Mouse (Mus musculus): ENCODE data around the gene Prlh.

Prlh gene

DNA sequence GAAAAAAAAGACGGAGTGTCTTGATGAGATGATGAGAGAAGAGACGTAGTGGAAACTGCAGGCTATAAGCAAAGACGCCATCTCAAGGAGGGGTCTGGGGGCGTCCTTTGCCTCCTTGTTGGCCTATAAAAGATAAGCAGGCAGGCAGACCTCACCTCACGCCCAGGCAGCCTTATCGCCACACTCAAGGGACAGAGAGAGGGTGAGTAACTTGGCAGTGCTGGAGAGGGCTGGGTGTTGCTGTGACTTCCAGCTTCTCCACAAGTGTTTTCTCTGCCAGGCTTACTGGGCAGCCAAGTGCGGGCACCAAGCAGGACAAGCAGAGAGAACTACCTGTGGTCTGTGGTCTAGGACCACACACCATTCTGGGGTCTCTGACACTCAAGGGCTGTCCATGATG, 1.2 kb upstream of the Prlh start:
- in situ Hi-C loops (cut with MboI; ENCODE audit: low sequenced_read_pairs) = loop anchor here (10.0 kb wide), 2 partner anchors 47 to 297 kb away; no protein-coding TSS in a partner anchor

DNA sequence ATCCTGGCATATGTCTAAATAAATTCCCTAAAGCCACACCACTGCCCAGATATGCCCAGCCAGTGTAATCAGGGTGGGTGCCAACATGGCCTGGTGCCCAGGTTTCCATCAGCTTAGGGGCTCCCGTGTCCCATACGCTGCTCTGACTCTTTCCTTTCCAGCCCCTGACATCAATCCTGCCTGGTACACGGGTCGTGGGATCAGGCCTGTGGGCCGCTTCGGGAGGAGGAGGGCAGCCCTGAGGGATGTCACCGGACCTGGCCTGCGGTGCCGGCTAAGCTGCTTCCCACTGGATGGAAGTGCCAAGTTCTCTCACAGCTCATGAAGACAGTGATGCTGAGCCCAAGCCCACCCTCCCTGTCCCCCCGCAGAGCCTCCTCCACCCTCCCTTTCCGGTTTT, 780 bp downstream of the Prlh start:
- in situ Hi-C loops (cut with MboI; ENCODE audit: low sequenced_read_pairs) = loop anchor here (10.0 kb wide), 2 partner anchors 49 to 299 kb away; no protein-coding TSS in a partner anchor

DNA sequence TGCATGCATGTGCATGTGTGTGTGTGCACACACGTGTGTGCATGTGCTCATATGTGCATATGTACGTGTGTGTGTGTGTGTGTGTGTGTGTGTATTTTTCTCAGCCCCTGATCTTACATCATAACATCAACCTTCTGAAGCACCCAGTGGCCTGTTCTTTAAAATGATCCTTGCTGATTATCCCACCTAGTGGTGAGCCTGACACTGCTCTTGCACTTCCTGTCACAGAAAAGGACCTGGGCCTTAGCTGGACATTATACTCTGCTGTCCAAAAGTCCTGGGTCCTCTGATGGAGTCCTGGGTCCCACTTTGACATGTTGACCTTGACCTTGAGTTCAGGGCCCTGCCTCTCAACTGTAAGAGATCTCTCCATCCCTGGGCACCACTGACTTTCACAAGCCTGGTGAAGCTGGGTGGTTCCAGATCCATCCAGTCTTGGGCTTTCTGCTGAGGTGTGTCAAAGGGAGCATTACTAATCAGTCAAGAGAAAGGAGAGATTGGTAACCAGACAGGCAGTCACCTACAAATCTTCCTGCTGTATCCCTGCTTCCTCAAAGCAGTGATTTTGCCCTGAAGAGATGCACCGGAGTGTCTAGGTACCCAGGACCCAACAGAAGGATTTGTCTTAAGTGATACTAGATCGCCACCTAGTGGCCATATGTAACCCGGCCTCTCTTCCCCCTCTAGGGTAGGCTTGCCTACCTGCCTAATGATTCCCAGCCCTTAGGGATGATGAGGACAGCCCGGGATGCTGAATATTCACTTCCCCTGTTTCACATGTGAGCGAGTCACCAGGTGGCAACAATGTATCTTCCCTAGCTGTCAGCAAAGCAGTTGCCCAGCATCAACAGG, 3.6 kb downstream of the Prlh start:
- in situ Hi-C loops (cut with MboI; ENCODE audit: low sequenced_read_pairs) = loop anchor here (10.0 kb wide), 2 partner anchors 52 to 302 kb away; no protein-coding TSS in a partner anchor

DNA sequence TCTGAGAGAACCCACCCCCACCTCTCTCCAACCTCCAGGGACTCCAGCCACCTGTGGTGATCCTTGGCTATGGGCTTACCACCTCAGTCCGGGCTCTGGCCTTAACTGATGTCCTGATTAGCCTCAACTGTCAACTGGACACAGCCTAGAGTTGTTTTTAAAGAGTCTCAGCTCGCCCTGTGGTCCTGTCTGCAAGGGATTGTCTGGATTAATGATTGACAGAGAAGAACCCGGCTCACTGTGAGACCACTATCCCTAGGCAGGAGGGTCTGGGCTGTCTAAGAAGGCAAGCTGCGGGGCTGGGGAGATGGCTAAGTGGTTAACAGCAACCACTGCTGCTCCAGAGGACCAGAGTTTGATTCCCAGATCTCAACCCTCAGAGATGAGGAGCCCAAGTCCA, 9.6 kb downstream of the Prlh start:
- in situ Hi-C loops (cut with MboI; ENCODE audit: low sequenced_read_pairs) = no loop called here

DNA sequence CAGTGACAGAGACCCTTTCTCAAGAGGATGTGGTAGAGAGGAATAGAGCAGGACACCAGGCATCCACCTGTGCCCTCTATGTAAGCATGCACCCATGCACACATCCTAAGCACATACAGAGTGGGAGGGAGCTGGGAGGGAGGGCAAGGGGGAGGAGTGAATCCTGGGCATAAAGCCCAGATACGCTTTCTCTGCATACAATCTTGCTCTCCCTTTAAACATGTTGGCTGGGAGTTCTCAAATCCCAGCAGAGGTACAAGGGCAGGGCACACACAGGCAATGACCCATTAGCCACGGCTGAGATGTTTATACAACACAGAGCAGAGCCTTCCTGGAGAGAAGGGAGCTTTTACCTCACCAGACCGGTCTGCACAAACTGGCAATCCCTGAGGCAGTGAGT, 10.1 kb downstream of the Prlh start:
- in situ Hi-C loops (cut with MboI; ENCODE audit: low sequenced_read_pairs) = no loop called here

DNA sequence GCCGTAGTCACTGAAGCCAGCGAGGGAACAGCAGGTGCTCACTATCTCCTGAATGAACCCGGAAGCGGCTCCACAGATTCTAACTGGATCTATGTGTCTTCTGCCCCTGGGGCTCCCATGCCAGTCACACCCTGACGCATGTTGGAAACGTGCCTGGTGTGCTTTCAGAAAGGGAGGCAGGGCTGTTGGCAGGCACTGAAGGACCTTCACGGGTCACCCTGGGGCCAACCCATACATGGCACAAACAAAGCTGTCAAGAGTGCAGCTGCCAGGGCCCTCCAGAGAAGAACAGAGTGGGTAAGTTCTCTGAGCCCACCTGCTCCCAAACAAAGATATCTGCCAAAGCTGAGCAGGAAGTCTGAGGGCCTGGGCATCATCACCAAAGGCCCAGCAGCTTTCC, 14.7 kb downstream of the Prlh start:
- in situ Hi-C loops (cut with MboI; ENCODE audit: low sequenced_read_pairs) = no loop called here

DNA sequence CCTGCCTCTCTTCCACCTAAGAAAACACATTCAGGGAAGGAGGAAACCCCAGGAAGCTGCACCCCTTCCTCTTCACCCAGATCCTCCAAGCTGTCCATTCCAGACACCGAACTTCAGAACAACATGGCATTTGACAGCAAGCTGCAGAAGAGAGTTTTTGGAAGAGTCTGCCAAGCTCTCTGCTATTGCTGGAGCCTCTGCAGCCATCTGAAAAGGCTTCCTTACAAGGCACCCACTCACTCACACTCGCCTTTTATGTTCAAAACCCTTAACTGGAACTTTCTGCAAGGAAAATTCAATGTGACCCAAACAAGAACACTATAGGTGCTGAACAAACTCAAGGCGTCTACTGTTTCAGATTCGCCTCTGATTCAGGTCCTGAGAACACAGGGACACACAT, 15.7 kb downstream of the Prlh start:
- in situ Hi-C loops (cut with MboI; ENCODE audit: low sequenced_read_pairs) = no loop called here

DNA sequence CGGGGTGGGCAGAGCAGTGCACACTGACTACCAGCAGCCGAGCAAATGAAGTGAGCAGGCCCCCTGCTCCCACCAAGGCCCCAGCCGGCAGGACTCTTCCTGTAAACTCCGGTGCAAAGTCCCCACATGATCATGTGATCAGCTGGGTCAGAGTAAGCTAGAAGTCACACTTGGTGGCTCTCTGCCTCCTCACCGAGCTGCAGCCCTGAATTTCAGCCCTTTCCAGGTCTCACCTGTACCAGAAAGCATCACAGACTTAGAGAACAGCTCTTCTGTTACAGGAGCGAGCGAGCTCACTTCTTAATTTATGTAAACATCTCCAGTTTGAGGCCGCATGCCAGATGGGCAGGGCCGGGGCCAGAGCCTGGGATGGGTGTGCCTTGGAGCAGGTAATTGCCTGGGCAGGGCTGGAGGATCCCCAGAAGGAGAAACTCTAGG, 16.5 kb downstream of the Prlh start, which contains the start of gene Rab17:
Rab17 (minus strand) TSS at position 315 of the 438 bp plus-strand sequence.
- in situ Hi-C loops (cut with MboI; ENCODE audit: low sequenced_read_pairs) = no loop called here

DNA sequence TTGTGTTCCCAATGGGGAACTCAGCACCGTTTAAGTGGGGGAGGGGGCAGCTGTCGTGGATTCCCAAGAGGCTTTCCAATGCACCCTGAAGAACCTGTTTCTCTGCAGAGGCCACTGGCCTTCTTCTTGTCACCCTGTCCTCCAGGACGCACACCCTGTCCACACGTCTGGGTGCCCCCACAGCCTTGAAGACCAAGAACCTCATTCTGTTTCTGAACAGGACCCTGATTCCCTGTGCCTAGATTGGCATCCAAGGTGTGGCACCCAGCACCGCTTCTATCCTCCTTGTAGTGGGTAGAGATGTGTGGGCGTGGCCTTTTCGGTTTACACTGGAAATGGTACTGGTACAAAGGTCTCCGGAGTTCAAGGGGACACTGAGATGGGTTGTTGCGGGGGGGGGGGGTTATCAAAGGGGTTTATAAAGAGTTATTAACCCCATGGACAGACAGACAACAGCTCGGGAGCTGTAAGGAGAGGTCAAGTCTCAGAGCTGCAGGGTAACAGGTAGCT, 17.0 kb downstream of the Prlh start:
- in situ Hi-C loops (cut with MboI; ENCODE audit: low sequenced_read_pairs) = loop anchor here (10.0 kb wide), 1 partner anchor 135 kb away; no protein-coding TSS in a partner anchor

DNA sequence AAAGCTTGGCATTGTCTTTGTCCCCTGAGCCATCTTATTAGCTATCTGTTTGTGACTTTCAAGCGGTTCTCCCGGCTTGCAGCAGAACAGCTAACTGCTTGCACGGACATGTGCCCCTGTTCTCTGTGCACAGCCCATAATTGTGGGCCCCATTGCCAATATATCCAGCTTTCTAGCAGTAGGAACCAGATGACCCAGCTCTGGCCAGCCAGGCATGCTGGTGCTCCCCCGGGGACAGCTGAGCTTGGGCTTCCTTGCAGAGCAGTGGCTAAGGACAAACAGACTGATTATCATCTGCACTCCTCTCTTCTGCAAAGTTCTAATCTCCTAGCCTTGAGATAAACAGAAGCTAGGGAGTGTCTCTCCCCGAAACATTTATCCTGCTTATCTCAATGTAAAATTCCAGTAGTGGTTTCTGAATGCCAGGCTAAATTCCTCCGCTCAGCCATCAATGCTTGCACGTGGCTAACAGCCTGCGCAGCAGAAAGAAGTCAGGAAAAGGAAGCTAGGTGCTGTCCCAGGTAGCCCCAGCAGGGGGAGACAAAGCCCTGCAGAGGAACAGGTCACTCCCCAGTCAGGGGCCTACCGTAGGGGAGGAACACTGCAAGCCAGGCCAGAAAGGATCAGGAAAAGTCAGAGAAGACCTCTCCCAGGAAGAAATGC, 20.1 kb downstream of the Prlh start:
- in situ Hi-C loops (cut with MboI; ENCODE audit: low sequenced_read_pairs) = loop anchor here (10.0 kb wide), 1 partner anchor 132 kb away; no protein-coding TSS in a partner anchor

DNA sequence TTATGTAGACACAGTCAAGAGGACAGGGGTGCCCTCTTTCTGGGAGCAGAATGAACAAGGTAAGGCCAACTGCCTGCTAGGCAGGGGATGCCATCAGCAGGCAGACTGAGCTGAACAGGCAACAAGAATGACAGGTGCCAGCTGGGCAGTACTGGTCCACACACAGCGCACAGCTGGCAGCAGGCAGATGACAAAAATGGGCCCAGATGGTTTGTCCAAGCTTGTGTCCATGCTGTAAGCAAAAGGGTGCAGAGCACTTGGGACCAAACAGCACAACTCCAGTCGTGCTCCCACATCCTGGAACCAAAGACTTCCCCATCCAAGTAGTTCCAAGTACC, 20.6 kb downstream of the Prlh start:
- in situ Hi-C loops (cut with MboI; ENCODE audit: low sequenced_read_pairs) = loop anchor here (10.0 kb wide), 1 partner anchor 131 kb away; no protein-coding TSS in a partner anchor

DNA sequence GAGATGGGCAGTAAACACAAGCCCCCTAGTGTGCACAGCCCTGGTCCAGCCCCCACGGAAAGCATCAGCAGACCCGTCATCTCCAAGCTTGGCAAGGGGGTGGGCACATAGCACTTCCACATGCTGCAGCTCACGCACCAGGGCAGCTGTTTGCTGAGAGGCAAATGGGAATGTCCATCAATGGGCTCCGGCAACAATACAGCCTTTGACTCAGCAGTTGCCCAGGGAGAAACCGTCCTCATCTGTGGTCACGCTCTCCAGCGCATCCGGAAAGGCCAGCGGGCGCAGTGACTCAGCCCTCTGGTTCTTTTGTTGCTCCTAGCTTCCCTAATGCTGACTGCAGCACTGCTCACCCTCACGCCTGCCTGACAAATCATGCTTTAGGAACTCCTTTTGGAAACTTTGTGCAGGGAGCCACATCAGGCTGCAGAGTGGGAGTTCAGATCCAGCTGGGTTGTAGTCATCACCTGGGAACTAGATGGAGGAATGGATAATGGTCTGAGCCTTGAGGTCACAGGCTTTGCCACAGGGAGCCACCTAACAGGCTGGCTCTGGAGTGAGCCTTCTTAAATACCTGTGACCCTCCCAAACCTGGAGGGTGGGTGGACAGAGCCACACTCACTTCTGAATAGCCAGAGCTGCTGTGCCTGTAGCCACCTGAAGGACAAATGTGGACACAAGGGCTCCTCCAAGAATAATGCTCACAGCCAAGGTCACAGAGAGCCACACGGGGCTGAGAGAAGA, 22.2 kb downstream of the Prlh start:
- in situ Hi-C loops (cut with MboI; ENCODE audit: low sequenced_read_pairs) = loop anchor here (10.0 kb wide), 1 partner anchor 130 kb away; no protein-coding TSS in a partner anchor

DNA sequence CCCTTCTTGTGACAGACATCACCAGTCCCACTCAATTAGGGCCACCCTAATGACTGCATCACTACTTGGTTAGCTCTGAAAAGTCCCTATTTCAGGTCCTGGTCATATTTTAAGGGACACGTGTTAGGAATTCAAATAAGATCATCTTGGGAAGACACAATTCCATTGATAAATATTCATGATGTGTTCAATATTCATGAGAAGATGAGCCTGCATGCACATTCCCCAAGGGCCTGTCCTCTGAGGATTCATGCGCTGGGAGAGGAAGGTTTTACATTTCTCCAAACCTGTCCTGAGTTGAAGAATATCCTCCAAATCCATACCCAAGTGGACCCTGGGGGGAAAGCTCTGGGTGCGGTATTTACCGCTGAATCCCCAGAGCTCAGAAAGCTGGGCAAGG, 23.1 kb downstream of the Prlh start:
- in situ Hi-C loops (cut with MboI; ENCODE audit: low sequenced_read_pairs) = loop anchor here (10.0 kb wide), 1 partner anchor 129 kb away; no protein-coding TSS in a partner anchor

DNA sequence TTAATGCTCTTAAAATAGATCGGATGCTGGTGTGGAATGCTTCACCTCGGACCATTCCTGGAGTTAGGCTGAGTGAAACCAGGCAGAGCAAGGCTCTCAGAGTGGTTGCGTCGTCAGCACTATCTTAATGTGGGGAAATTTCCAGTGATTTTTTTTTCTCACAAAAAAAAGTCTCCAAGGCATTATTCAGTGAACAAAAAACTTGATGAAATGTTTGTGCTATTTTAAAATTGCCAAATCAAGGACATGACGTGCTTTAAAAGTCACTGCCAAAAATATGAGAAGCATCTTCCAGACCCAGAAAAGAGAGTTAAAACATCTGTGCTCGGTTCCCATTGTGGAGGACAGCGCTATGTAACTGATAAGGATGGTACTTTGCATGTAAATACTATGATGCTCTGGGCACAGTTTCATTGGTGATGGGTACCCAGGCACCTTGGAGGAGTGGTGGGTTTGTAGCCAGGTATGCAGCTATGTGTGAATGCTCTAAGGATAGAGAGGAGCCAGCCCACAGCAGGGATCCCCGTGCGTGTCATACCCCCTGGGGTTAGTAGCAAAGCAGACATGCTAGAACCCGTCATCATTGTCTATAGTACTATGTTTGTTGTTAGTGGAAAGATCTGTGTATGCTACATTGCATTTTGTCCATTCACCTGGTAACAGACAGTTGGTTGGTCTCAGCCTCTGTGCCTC, 27.9 kb downstream of the Prlh start:
- in situ Hi-C loops (cut with MboI; ENCODE audit: low sequenced_read_pairs) = no loop called here

DNA sequence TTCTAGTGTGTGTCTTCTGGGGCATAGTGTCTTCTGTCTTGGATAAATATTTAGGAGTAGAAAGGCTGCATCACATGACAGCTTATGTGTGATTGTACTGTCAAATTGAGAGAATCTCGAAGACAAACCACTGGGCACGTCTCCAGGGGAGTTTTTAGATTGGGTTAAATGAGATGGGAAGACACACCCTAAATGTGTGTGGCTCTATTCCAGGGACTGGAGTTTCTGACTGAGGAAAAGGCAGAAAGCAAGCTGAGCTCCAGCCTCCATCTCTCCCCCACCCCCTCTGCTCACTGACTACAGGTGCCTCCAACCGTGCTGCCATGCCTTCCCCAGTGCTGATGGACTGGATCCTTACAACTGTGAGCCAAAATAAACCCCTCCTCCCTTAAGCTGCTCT, 28.4 kb downstream of the Prlh start:
- in situ Hi-C loops (cut with MboI; ENCODE audit: low sequenced_read_pairs) = no loop called here

DNA sequence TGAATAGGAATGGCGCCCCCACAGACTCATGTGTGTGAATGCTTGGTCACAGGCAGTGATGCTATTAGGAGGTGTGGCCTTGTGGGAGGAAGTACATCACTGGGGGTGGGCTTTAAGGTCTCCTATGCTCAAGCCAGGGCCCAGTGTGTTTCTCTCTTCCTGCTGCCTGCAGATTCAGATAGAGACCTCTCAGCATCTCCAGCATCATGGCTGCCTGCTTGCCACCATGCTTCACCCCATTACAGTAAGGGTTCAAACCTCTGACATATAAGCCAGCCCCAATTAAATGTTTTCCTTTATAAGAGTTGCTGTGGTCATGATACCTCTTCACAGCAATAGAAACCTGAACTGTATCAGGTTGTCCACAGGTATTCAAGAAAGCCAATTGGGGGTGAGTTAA, 43.0 kb downstream of the Prlh start:
- in situ Hi-C loops (cut with MboI; ENCODE audit: low sequenced_read_pairs) = no loop called here

DNA sequence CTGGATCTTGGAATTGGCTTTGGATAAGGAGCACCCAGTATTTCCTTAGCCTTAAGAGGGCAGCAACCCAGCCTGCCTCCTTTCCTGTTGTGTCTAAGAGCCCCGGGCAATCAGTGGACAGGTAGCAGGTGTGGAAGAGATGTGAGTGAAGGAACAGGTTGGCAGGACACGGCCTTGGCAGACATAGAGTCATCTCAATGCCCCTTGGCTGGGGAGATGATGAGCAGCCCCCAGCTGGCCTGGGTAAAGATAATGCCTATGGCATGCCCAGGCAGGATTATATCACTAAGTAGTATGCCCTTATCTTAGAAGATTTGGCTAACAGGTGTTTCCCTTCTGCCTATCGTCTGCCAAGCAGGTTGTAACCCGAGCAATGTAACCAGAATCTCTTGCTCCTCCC, 44.2 kb downstream of the Prlh start:
- in situ Hi-C loops (cut with MboI; ENCODE audit: low sequenced_read_pairs) = no loop called here

DNA sequence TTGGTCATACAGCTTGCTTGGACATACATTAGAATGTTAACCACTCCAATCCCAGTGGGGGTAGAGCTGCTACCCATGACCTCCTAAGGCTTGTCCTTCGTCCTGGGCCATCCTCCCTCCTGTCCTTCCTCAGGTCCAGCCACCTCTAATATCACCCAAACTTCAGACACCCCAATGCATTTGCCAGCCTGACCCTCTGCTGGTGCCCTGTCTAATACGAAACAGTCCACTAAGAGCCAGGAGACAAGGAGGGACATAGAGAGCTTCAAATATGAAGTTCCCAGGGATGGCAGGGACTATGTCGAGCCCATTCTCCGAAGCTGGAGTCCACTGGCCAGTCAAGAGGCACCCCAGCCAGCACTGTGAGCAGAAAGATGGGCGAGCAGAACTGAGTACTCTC, 44.7 kb downstream of the Prlh start:
- in situ Hi-C loops (cut with MboI; ENCODE audit: low sequenced_read_pairs) = no loop called here

DNA sequence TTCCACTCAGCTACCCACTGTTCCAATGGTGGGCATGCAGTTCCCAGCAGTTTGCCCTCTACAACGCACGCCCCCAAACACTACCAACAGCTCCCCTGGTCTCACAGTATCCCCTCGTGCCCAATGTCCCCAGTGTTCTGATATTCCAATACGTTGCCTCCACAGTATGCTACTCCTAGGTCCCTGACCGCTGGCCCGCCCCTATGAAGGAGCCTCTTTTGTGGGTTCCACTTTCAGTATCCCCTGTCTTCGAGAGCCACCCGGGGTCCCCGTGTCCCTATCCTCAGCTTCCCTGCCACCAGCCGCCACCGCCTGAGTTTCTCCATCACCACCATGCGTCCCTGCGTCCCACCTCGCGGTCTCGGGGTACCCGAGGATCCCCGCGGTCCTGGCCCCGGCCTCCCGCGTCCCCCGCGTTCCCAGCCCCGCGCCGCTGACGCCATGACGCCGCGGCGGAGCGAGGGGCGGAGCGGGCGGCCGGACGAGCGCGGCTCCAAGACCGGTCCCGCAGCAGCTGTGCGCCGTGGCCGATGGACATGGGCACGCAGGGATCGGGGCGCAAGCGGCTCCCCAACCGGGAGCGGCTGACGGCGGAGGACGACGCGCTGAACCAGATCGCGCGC, 45.5 kb downstream of the Prlh start, which contains the start of gene Lrrfip1:
Lrrfip1 (plus strand) TSS at position 470 of the 623 bp plus-strand sequence.
- in situ Hi-C loops (cut with MboI; ENCODE audit: low sequenced_read_pairs) = no loop called here
